Mouse (Mus musculus) heart, postnatal 4 days (tissue): ENCODE data around the gene Sema6b. TPM values are rescaled to one million over a fixed set of nuclear protein-coding genes. Genes with fewer than 3 reads are reported as not detected.
"Not testable (repeated sequence)": the region's sequence is repeated elsewhere in the genome, so short reads cannot be mapped to it uniquely, and the experiment has no call there.

ENCODE experiments used
- DNase-seq: peaks from one replicate; pipeline ENCODE4 v3.0.0; 2021
- microRNA-seq, 2 experiments: library from miRNA; unstranded; fragments of <30 nt; microRNA quantifications; one replicate each; pipeline ENCODE4 v1.2.0; 2021 to 2022
- total RNA-seq, 2 experiments: library from RNA; stranded (reverse); gene quantifications; 2 replicates each; pipeline ENCODE4 v1.2.3; 2021

Sema6b gene
- total RNA-seq, 2 experiments from 2014 or later, result 6.3 to 7.2 TPM

GRCm38 (mm10) chr17:56080781-56081585 lies 59.2 kb downstream of the Sema6b start:
- peak; percentile 52 for DNase-seq

GRCm38 (mm10) chr17:56079921-56080320 lies 60.2 kb downstream of the Sema6b start:
- no peak for DNase-seq

GRCm38 (mm10) chr17:56078880-56079795 lies 61.0 kb downstream of the Sema6b start, which contains the start of gene Hdgfl2:
Hdgfl2 (plus strand) TSS chr17:56079634.
- peak; percentile 100 for DNase-seq

- not testable (repeated sequence) for DNase-seq
Observed at GRCm38 (mm10) chr17:56078361-56078760, 61.8 kb downstream of the Sema6b start.

- DNase-seq, result no peak
Observed at GRCm38 (mm10) chr17:56077523-56077922, 62.6 kb downstream of the Sema6b start.

- peak; percentile 99 for DNase-seq
Observed at GRCm38 (mm10) chr17:56074827-56075208, 65.3 kb downstream of the Sema6b start, which contains the start of gene Ubxn6. Ubxn6 (minus strand) TSS chr17:56075028.

- peak; percentile 90 for DNase-seq
Observed at GRCm38 (mm10) chr17:56074097-56074826, 65.9 kb downstream of the Sema6b start.

Small RNA genes within 50 kb of the gene (microRNA-seq; reads per million reads assigned to microRNA genes)
- 0 reads per million in 2 experiments for gene Gm44397

Other genes with a start within 250 kb of the Sema6b start
- gene Zfp959, start 248.2 kb downstream of the Sema6b start, total RNA-seq, result 1 to 10 TPM; 5.1 to 5.6 TPM
- 1 to 10 TPM; 3.3 to 4.0 TPM for gene Zfp119b, start 190.8 kb downstream of the Sema6b start, total RNA-seq
- under 1 TPM; 0.61 to 0.71 TPM for gene Ebi3, start 187.7 kb downstream of the Sema6b start, total RNA-seq
- 10 to 100 TPM; 14.8 to 14.9 TPM for gene Yju2, start 181.2 kb downstream of the Sema6b start, total RNA-seq
- 1 to 10 TPM; 3.7 to 4.6 TPM for gene Shd, start 169.9 kb downstream of the Sema6b start, total RNA-seq
- gene Fsd1, start 153.8 kb downstream of the Sema6b start, total RNA-seq, result 1 to 10 TPM in 1 of 2 experiments, under 1 TPM in 1; 0.34 to 1.5 TPM
- gene Stap2, start 134.8 kb downstream of the Sema6b start, total RNA-seq, result 10 to 100 TPM; 13.3 to 15.2 TPM
- 10 to 100 TPM; 42.7 to 44.7 TPM for gene Mpnd, start 134.6 kb downstream of the Sema6b start, total RNA-seq
- 10 to 100 TPM; 37.8 to 38.5 TPM for gene Sh3gl1, start 103.7 kb downstream of the Sema6b start, total RNA-seq
- gene Chaf1a, start 99.9 kb downstream of the Sema6b start, total RNA-seq, result 10 to 100 TPM; 13.3 to 14.8 TPM
- 10 to 100 TPM; 50.8 to 57.5 TPM for gene Ubxn6, start 65.3 kb downstream of the Sema6b start, total RNA-seq
- gene Hdgfl2, start 60.7 kb downstream of the Sema6b start, total RNA-seq, result 10 to 100 TPM; 52.8 to 55.9 TPM
- 10 to 100 TPM; 71.5 to 79.8 TPM for gene Plin4, start 30.5 kb downstream of the Sema6b start, total RNA-seq
- 10 to 100 TPM; 61.6 to 67.6 TPM for gene Plin5, start 22.7 kb downstream of the Sema6b start, total RNA-seq
- 1 to 10 TPM; 5.2 TPM for gene Lrg1, start 18.3 kb downstream of the Sema6b start, total RNA-seq
- 1 to 10 TPM; 5.9 to 6.0 TPM for gene Tnfaip8l1, start 22.1 kb upstream of the Sema6b start, total RNA-seq
- 10 to 100 TPM; 43.4 to 48.8 TPM for gene Mydgf, start 43.6 kb upstream of the Sema6b start, total RNA-seq
- gene Dpp9, start 78.6 kb upstream of the Sema6b start, total RNA-seq, result 10 to 100 TPM; 29.1 to 31.2 TPM
- gene Fem1a, start 116.5 kb upstream of the Sema6b start, total RNA-seq, result 10 to 100 TPM; 69.6 to 73.8 TPM
- 10 to 100 TPM; 10.3 to 10.8 TPM for gene Ticam1, start 136.4 kb upstream of the Sema6b start, total RNA-seq
- 10 to 100 TPM; 56.3 to 65.7 TPM for gene Plin3, start 152.5 kb upstream of the Sema6b start, total RNA-seq
- not detected for gene Arrdc5, start 159.9 kb upstream of the Sema6b start, total RNA-seq
- gene Uhrf1, start 163.0 kb upstream of the Sema6b start, total RNA-seq, result 10 to 100 TPM; 71.8 to 76.7 TPM
- gene Kdm4b, start 185.7 kb upstream of the Sema6b start, total RNA-seq, result 10 to 100 TPM; 38.9 to 40.5 TPM